Mouse (Mus musculus) limb, embryonic 14.5 days (tissue): ENCODE data around the gene Gm20538. TPM values are rescaled to one million over a fixed set of nuclear protein-coding genes. Genes with fewer than 3 reads are reported as not detected.

Source experiments
- ATAC-seq: fragments of 200-750 bp; cut with Nextera tagmentation; 2 replicates; pipeline ENCODE4 v1.8.0; 2017; ENCODE audit warnings: low read depth, moderate number of reproducible peaks, moderate TSS enrichment; ENCODE audit not compliant: low FRiP score
- DNase-seq: peaks from one replicate; pipeline ENCODE4 v3.0.0-alpha.2; 2015; ENCODE audit warnings: low spot score
- H3K27ac ChIP-seq: fragments of 300-500 bp; sonication (generic); replicated peaks from 2 replicates; pipeline ENCODE4 v1.5.1; 2014; ENCODE audit warnings: low read depth, mild to moderate bottlenecking, low read length, moderate library complexity, mixed read lengths
- H3K27me3 ChIP-seq: fragments of 300-500 bp; sonication (generic); 2 replicates; pipeline ENCODE4 v1.6.1; 2014; ENCODE audit warnings: low read length, mixed read lengths; ENCODE audit not compliant: control insufficient read depth, insufficient read depth
- H3K36me3 ChIP-seq: fragments of 300-500 bp; sonication (generic); 2 replicates; pipeline ENCODE4 v1.6.1; 2014; ENCODE audit warnings: mild to moderate bottlenecking, low read length, moderate library complexity, mixed read lengths; ENCODE audit not compliant: control insufficient read depth, insufficient read depth
- H3K4me1 ChIP-seq: fragments of 300-500 bp; sonication (generic); 2 replicates; pipeline ENCODE4 v1.6.1; 2014; ENCODE audit warnings: antibody characterized with exemption, low read length, mixed read lengths; ENCODE audit not compliant: control insufficient read depth, insufficient read depth
- H3K4me2 ChIP-seq: fragments of 300-500 bp; sonication (generic); replicated peaks from 2 replicates; pipeline ENCODE4 v1.6.1; 2014; ENCODE audit warnings: low read depth, mild to moderate bottlenecking, low read length, moderate library complexity; ENCODE audit not compliant: severe bottlenecking
- H3K4me3 ChIP-seq: fragments of 300-500 bp; sonication (generic); replicated peaks from 2 replicates; pipeline ENCODE4 v1.5.1; 2014; ENCODE audit warnings: low read length
- H3K9ac ChIP-seq: fragments of 300-500 bp; sonication (generic); 2 replicates; pipeline ENCODE4 v1.6.1; 2014; ENCODE audit warnings: mild to moderate bottlenecking, low read depth, low read length, moderate library complexity; ENCODE audit not compliant: severe bottlenecking
- H3K9me3 ChIP-seq: fragments of 300-500 bp; sonication (generic); 2 replicates; pipeline ENCODE4 v1.6.1; 2016; ENCODE audit warnings: low read length; ENCODE audit not compliant: control insufficient read depth
- POLR2A ChIP-seq: fragments of 200-500 bp; IDR thresholded peaks from 2 replicates; pipeline ENCODE4 v1.8.0; 2012; ENCODE audit warnings: inconsistent platforms, mild to moderate bottlenecking, moderate library complexity, borderline replicate concordance; ENCODE audit not compliant: insufficient read depth, insufficient read length; ENCODE audit errors: extremely low read depth
- WGBS: fragments of 180-500 bp; shearing (Covaris S2); extraction: QIAGEN DNeasy Blood & Tissue Kit; methylation state at CpG from one replicate; pipeline ENCODE4 v1.1.7; 2014; 5-methylcytosine and 5-hydroxymethylcytosine counted together
- polyA plus RNA-seq, 2 experiments: library from polyadenylated mRNA; depleted of rRNA in 1 of 2; stranded (reverse) in 1 of 2; unstranded in 1 of 2; fragments of >200 nt; fragmentation: Nextera tagmentation in 1 of 2; extraction: Ambion mirVana in 1 of 2; gene quantifications; 2 replicates each; pipeline versions ENCODE4 v1.2.1 to v1.2.3; 2012 to 2014

Gene Gm20538
- polyA plus RNA-seq, 2 experiments = not detected

DNA sequence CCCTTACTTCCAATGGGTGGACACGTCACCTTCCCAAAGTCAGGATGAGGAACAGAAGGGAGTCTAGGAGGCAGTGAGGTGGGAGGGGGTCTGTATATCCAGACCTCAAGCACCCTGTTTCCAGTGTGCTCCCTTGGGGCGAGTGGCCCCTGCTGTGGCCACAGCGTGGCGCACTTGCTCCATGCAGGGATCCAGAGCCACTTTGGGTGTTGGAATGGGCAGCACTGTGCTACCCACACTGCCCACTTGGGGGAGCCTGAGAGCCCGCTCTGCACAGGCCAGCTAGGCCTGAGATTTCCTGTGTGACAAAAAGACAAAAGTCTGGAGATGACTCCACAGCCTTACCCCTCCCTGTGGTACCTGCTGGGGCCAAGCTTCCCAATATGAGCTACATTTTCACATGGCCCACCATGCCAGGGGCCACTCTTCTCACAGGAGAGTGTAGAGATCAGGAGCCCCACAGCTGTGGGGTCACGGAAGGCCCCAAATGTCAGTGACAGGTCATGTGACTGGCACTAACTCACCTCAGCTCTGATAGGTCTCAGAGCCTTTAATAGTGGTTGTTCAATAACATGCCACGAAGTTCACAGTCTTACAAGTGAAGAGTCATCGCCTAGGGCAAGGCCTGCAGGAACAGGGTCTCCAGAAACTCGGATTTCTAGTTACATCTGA lies 30.1 kb upstream of the Gm20538 start:
- Histone ChIP-seq H3K9ac (no peak overlapping the region), H3K36me3 (peaks cover 1% of the 10 kb centered on the region; the same call in 1 of the 2 replicates), H3K9me3 (no peaks in the 10 kb centered on the region), H3K27ac (no peak overlapping the region), H3K4me1 (no peaks in the 10 kb centered on the region), H3K27me3 (no peaks in the 10 kb centered on the region), H3K4me3 (no peak overlapping the region), H3K4me2 (no peak overlapping the region)
- peak; percentile 77 for ATAC-seq
- no peak for TF ChIP-seq POLR2A
- WGBS = 34% methylated on average over 9 of the region's 9 CpGs
- peak; percentile 86 for DNase-seq

DNA sequence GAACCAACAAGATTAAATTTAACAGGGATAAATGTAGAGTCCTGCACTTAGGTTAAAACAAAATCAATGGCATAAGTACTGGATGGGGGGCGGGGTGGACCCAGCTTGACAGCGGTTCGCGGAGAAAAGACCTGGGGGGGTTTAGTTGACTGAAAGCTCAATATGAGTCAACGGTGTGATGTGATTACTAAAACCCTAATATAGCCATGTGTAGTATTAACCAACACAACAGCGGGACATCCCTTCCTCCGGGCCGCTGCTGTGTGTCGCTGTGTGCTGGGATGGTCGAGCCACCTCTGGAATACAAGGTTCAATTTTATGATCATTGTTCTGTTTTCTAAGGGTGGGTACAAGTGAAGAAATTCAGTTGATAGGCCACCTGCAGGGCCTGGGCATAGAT lies 29.5 kb upstream of the Gm20538 start:
- TF ChIP-seq POLR2A = no peak
- no peak for DNase-seq
- Histone ChIP-seq H3K27me3 (no peaks in the 10 kb centered on the region), H3K9me3 (no peaks in the 10 kb centered on the region), H3K9ac (no peak overlapping the region), H3K27ac (no peak overlapping the region), H3K4me1 (no peaks in the 10 kb centered on the region), H3K4me2 (no peak overlapping the region), H3K36me3 (peaks cover 8% of the 10 kb centered on the region; the same call in 1 of the 2 replicates), H3K4me3 (no peak overlapping the region)
- 81% methylated on average over 10 of the region's 10 CpGs for WGBS
- no peak for ATAC-seq

DNA sequence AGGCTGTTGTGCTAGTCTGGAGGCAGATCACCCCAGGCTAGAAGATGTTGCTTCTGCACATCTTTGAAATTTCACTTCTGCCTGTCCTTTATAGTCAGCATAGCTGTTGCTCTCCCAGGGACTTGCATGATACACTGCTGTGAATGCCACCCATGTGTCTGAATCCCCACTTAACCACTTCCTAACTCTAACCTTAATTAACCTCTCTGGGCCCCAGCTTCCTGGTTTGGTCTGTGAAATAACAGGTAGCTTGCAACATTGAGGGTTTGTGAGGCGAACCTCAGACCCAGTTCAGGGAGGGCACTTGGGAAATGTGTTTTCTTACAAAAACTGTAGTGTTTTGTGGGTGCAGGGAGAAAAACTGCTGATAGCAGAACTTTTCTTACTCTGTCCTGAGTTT lies 25.4 kb upstream of the Gm20538 start:
- no peak for DNase-seq
- Histone ChIP-seq H3K4me1 (no peaks in the 10 kb centered on the region), H3K9ac (no peak overlapping the region), H3K36me3 (peaks cover 28% of the 10 kb centered on the region), H3K4me2 (no peak overlapping the region), H3K27me3 (no peaks in the 10 kb centered on the region), H3K9me3 (no peaks in the 10 kb centered on the region), H3K27ac (no peak overlapping the region), H3K4me3 (no peak overlapping the region)
- TF ChIP-seq POLR2A = no peak
- no peak for ATAC-seq
- 79% methylated on average over 1 of the region's 1 CpGs for WGBS

DNA sequence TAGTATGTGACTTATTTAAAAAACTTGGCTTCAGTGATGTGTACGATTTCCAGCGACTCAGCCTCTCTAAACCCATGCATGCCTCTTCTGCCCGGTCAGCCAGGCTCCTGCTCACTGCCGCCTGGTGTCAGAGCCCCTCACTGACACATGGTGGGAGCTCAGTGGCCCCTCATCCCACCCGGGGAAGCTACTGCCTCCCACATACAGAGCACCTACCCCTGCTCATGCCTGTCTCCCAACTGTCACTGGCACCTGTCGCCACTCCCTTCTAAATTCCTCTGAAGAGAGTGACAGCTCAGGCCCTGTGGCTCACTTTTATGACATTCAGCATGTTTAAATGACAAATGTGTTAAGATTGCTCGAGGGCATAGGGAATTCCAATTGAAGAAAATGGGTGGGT lies 23.6 kb upstream of the Gm20538 start:
- H3K9ac ChIP-seq = no peak overlapping the region
- no peaks in the 10 kb centered on the region for H3K4me1 ChIP-seq
- DNase-seq (no peak), ATAC-seq (peak; percentile 56)
- no peaks in the 10 kb centered on the region for H3K9me3 ChIP-seq
- TF ChIP-seq POLR2A = no peak
- whole genome bisulfite sequencing = 65% methylated on average over 7 of the region's 7 CpGs
- peaks cover 45% of the 10 kb centered on the region for H3K36me3 ChIP-seq
- H3K4me3 ChIP-seq = no peak overlapping the region
- H3K4me2 ChIP-seq = no peak overlapping the region
- H3K27ac ChIP-seq = no peak overlapping the region
- no peaks in the 10 kb centered on the region for H3K27me3 ChIP-seq

DNA sequence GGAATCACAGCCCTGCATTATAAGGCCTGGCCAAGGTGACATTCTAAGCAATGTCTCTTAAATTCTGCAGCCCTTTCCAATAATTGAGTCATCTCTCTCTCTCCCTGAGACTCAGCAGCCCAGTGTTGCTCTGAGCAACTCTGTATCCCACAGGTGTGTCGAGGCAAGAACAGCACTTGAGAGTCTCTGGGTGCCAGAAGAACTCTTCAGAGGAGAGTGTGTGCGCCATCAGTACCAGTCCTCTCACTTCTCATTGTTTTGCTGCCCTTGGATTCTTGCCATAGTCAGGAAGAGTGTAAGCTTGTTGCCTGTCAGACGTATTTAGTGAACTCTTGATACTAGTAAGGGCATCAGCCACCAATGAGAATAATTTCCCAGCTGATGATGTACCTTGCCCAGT lies 15.1 kb upstream of the Gm20538 start:
- no peak for ATAC-seq
- 89% methylated on average over 3 of the region's 3 CpGs for WGBS
- Histone ChIP-seq H3K27ac (no peak overlapping the region), H3K36me3 (peaks cover 73% of the 10 kb centered on the region), H3K9ac (no peak overlapping the region), H3K4me2 (no peak overlapping the region), H3K4me1 (peaks cover 15% of the 10 kb centered on the region), H3K4me3 (no peak overlapping the region), H3K27me3 (no peaks in the 10 kb centered on the region), H3K9me3 (no peaks in the 10 kb centered on the region)
- no peak for TF ChIP-seq POLR2A
- no peak for DNase-seq
